Mouse (Mus musculus) spleen, embryonic (tissue): Measurements from ENCODE around the gene Cab39.
"Not testable (repeated sequence)": the region's sequence is repeated elsewhere in the genome, so short reads cannot be mapped to it uniquely, and the experiment has no call there.

ENCODE experiments used
- CTCF ChIA-PET: fragments of 350-600 bp; sonication (Branson Sonifier 250); formaldehyde crosslinking; loops from one replicate; lab custom pipeline; 2022; lab: Charles Lee

Gene Cab39

GRCm38 (mm10) chr1:85779428-85780180 is 13.6 kb upstream of the Cab39 start:
- CTCF ChIA-PET: no interaction called here

DNA sequence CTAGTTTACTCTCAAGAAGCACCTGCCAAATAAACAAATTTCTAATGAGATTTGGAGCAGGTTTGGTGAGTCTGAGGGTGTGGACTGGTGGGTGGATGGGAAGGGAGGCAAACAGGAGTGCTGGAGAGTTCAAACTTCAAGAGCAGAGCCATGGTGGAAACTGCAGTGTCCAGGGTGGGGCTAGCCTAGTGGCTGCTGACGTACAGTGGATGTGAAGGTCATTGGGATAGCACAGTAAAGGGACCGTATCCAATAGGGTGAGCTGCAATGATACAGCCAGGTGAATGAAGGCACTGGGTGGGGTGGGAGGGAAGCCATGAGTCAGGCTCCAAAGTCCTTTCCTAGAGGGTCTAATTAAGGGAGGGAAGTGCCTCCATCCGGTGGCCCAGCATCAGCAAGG is 2.7 kb upstream of the Cab39 start:
- CTCF ChIA-PET: no interaction called here

GRCm38 (mm10) chr1:85791476-85791875 is 1.8 kb upstream of the Cab39 start:
- CTCF ChIA-PET: no interaction called here

DNA sequence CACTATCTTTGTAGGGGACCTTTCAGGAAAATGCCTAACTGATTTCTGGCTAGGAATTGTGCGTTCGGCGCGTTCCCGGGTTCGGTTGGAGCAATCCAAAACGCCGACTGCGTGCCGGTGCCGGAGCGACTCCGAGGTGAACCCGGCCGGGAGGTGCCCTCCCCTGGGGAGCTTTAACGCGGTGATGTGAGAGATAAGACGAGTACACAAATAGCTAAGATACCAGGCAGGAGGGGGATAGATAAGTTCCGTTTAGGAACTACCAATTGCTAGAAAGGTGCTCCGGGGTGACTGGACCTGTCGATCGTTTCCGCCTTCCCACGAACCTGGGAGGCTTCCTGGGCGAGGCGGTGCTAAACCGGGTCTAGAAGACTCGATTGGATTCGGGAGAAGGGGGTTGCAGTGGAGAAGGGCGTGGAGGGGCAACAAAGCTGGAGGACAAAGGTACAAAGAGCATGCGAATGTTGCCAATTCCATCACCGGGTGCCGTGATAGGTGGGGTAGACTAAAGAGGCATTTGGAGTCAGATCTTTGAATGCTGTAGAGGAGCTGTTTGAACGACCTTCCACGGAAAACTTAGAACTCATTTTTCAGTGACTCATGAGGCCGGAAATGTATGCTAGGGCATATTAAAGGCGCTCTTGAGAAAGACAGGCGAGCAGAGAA is 998 bp downstream of the Cab39 start:
- CTCF ChIA-PET: interaction anchor here (0.6 to 1.5 kb wide), 3 partner anchors 15 to 190 kb away, joined by 3 read pairs; no protein-coding TSS in a partner anchor

- CTCF ChIA-PET: interaction anchor here (0.6 to 1.5 kb wide), 3 partner anchors 14 to 131 kb away, joined by 3 read pairs; no protein-coding TSS in a partner anchor
Measured at GRCm38 (mm10) chr1:85795196-85795595, 2.0 kb downstream of the Cab39 start.

DNA sequence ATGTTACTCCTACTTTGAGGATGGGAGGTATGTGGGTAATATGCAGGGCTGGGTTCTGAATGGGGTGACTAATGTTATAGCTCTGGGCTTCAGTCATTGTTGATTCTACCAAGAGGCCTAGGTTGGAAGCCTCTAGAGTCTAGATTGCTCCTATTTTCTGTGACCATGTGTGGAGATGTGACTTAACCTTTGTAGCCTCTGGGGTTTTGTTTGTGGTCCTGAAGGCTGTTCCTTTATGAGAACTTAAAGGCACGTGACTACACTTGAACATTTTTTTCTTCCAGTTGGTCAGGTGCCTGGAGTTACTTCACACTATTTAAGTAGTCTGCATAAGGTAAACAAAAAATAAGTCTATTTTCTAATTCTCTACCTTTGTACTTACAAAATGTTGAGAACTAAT is 6.5 kb downstream of the Cab39 start:
- CTCF ChIA-PET: no interaction called here

- CTCF ChIA-PET: interaction anchor here (0.6 kb wide), 1 partner anchor 51 kb away, joined by 5 read pairs; no protein-coding TSS in a partner anchor
Measured at GRCm38 (mm10) chr1:85802517-85802916, 9.3 kb downstream of the Cab39 start.

DNA sequence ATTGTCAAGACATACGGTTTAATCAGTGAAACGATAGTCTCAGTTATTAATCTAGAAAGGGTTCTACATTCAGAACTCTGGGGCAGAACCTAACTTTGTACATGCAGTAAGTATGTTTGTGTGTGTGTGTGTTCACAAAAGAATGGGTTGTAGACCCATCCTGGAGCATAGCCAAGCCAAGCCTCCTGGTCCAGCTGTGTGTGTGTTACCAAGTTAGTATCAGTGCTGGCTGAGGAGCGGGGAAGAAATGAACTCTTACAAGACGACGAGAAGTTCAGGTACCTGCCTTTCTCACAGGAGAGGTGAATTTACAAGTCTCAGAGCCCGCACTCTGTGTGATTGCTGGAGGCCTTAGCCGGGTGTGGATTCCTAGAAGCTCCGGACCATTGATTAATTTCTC is 11.3 kb downstream of the Cab39 start:
- CTCF ChIA-PET: no interaction called here

GRCm38 (mm10) chr1:85809256-85809655 is 16.0 kb downstream of the Cab39 start:
- CTCF ChIA-PET: interaction anchor here (1.2 kb wide), 1 partner anchor 15 kb away, joined by 3 read pairs; no protein-coding TSS in a partner anchor

DNA sequence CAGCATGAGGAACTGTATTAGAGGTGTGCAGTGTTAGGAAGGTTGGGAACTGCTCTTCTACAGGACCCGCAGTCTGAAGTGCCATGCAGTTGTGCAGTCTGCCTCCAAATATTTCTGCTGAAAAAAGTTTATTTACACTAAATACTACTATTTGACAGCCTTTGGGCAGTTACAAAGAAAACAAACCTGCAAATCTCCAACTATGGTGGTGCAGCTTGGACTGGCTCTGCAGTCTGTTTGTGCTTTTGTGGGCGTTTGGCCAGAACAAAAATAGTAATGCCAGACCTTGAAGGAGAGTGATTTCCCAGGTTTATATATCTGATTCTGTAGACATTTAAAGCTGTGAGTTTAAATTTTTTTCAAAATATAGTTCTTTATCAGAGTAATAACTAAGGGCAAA is 17.1 kb downstream of the Cab39 start:
- CTCF ChIA-PET: interaction anchor here (1.2 to 1.3 kb wide), 2 partner anchors 16 to 32 kb away, joined by 3 to 5 read pairs; no protein-coding TSS in a partner anchor

DNA sequence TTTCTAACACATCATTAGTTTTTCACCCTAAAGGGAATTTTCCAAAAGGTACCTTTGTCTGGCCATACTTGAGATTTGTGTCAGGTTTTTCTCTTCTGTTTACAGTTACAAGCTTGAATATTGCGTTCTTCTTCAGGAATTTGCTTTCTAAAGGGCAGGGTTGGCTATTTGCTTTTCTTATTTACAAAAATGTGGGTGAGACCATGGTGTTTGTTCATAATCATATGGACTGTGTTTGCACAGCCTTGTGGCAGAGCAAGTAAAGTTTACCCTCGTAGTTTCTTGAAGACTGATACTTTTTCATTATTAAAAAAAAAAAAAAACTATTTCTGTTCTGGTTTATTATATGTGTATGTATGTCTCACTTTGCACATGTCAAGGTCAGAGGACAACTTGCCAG is 17.5 kb downstream of the Cab39 start:
- CTCF ChIA-PET: interaction anchor here (0.8 to 1.3 kb wide), 2 partner anchors 32 to 36 kb away, joined by 3 to 5 read pairs; no protein-coding TSS in a partner anchor

- CTCF ChIA-PET: not testable (repeated sequence)
Measured at GRCm38 (mm10) chr1:85814213-85814612, 21.0 kb downstream of the Cab39 start.

GRCm38 (mm10) chr1:85818121-85818520 is 24.9 kb downstream of the Cab39 start:
- CTCF ChIA-PET: no interaction called here

- CTCF ChIA-PET: no interaction called here
Measured at GRCm38 (mm10) chr1:85819695-85820094, 26.5 kb downstream of the Cab39 start.

- CTCF ChIA-PET: no interaction called here
Measured at GRCm38 (mm10) chr1:85822239-85822638, 29.0 kb downstream of the Cab39 start.

- CTCF ChIA-PET: no interaction called here
Measured at GRCm38 (mm10) chr1:85824905-85825304, 31.7 kb downstream of the Cab39 start.

GRCm38 (mm10) chr1:85827166-85827565 is 33.9 kb downstream of the Cab39 start:
- CTCF ChIA-PET: interaction anchor here (0.6 kb wide), 1 partner anchor 136 kb away, joined by 5 read pairs; no protein-coding TSS in a partner anchor

DNA sequence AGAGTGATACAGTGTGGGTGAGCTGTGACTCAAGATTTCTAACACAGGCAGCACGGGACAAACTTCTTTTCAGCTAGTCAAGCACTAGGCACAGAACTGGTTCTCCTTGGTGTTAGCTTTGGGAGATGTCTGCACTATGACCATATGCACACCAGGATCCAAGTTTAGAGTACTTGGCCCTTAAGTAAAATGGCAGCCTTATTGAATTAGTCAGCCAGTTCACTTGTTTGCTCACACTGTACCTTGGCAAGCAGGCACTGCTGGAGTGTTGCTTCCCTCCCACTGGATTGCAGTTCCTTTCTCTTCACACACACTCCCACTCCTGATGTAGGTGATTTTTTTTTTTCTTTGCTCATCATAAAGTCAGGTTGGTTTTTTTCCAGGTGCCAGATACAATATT is 35.8 kb downstream of the Cab39 start:
- CTCF ChIA-PET: interaction anchor here (0.7 kb wide), 1 partner anchor 106 kb away, joined by 3 read pairs; no protein-coding TSS in a partner anchor

- CTCF ChIA-PET: interaction anchor here (0.6 kb wide), 1 partner anchor 16 kb away, joined by 7 read pairs; no protein-coding TSS in a partner anchor
Measured at GRCm38 (mm10) chr1:85838056-85838455, 44.8 kb downstream of the Cab39 start.

GRCm38 (mm10) chr1:85839356-85839755 is 46.1 kb downstream of the Cab39 start:
- CTCF ChIA-PET: no interaction called here

- CTCF ChIA-PET: no interaction called here
Measured at GRCm38 (mm10) chr1:85839790-85840189, 46.5 kb downstream of the Cab39 start.

DNA sequence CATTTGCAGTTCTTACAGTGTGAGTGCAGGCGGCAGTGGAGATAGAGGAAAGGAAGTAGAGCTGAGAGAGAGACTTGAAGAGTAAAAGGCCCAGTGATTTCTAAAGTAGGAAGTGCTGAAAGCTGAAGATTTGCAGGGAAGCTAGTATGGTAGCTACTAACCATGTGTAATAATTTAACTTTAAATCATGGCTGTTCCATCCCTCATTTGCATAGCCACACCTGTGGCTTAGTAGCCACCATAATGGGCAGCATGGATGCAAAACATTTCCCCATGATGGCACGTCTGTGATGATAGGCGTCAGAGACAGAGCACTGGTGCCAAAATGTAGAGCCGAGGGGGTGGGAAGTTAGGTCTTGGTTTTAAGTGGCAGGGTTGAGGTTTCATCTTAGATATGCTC is 47.2 kb downstream of the Cab39 start:
- CTCF ChIA-PET: no interaction called here
